Mouse (Mus musculus) kidney, embryonic 16.5 days (tissue): ENCODE data around the gene AC109138.7. TPM values are rescaled to one million over a fixed set of nuclear protein-coding genes. Genes with fewer than 3 reads are reported as not detected.
"Not testable (repeated sequence)": the region's sequence is repeated elsewhere in the genome, so short reads cannot be mapped to it uniquely, and the experiment has no call there.

Experiments
- ATAC-seq: fragments of 200-750 bp; cut with Nextera tagmentation; 2 replicates; pipeline ENCODE4 v1.8.0; 2017; ENCODE audit warnings: moderate TSS enrichment; ENCODE audit not compliant: low FRiP score, low TSS enrichment
- H3K27ac ChIP-seq: fragments of 300-500 bp; sonication (generic); 2 replicates; pipeline ENCODE4 v1.5.1; 2014; ENCODE audit warnings: low read length
- H3K27me3 ChIP-seq: fragments of 300-500 bp; sonication (generic); 2 replicates; pipeline ENCODE4 v1.6.1; 2014; ENCODE audit warnings: low read length, control low read depth, mixed read lengths; ENCODE audit not compliant: insufficient read depth
- H3K36me3 ChIP-seq: fragments of 300-500 bp; sonication (generic); 2 replicates; pipeline ENCODE4 v1.6.1; 2014; ENCODE audit warnings: low read length, control low read depth, mixed read lengths; ENCODE audit not compliant: insufficient read depth
- H3K4me1 ChIP-seq: fragments of 300-500 bp; sonication (generic); 2 replicates; pipeline ENCODE4 v1.6.1; 2014; ENCODE audit warnings: low read length, control low read depth, mixed read lengths; ENCODE audit not compliant: insufficient read depth
- H3K4me2 ChIP-seq: fragments of 300-500 bp; sonication (generic); replicated peaks from 2 replicates; pipeline ENCODE4 v1.6.1; 2014; ENCODE audit warnings: low read depth, low read length
- H3K4me3 ChIP-seq: fragments of 300-500 bp; sonication (generic); 2 replicates; pipeline ENCODE4 v1.5.1; 2014; ENCODE audit warnings: mild to moderate bottlenecking, low read length
- H3K9ac ChIP-seq: fragments of 300-500 bp; sonication (generic); replicated peaks from 2 replicates; pipeline ENCODE4 v1.6.1; 2014; ENCODE audit warnings: low read length
- H3K9me3 ChIP-seq: fragments of 300-500 bp; sonication (generic); 2 replicates; pipeline ENCODE4 v1.6.1; 2016; ENCODE audit warnings: low read length, control low read depth
- WGBS: fragments of 180-500 bp; shearing (Covaris S2); extraction: QIAGEN DNeasy Blood & Tissue Kit; methylation state at CpG from one replicate; pipeline ENCODE4 v1.1.7; 2014; 5-methylcytosine and 5-hydroxymethylcytosine counted together
- polyA plus RNA-seq: library from polyadenylated mRNA; unstranded; fragments of >200 nt; fragmentation: Nextera tagmentation; extraction: Ambion mirVana; gene quantifications from 2 replicates; pipeline ENCODE4 v1.2.1, GENCODE M21; 2015

The AC109138.7 gene
- polyA plus RNA-seq, 1 experiment from 2014 or later, result not detected

- no peak overlapping the region for H3K4me2 ChIP-seq
- H3K27me3 ChIP-seq, result no peaks in the 10 kb centered on the region
- H3K27ac ChIP-seq, result no peak overlapping the region
- no peak overlapping the region for H3K4me3 ChIP-seq
- peaks cover 11% of the 10 kb centered on the region for H3K4me1 ChIP-seq
- no peaks in the 10 kb centered on the region for H3K36me3 ChIP-seq
- H3K9ac ChIP-seq, result no peak overlapping the region
- 39% methylated on average over 8 of the region's 8 CpGs for WGBS
- H3K9me3 ChIP-seq, result no peaks in the 10 kb centered on the region; the same call in 1 of the 2 replicates
- ATAC-seq, result no peak
These were observed 26.1 kb downstream of the AC109138.7 start for GRCm38 (mm10) chr19:4240247-4240668.

- ATAC-seq, result no peak
- H3K4me2 ChIP-seq, result no peak overlapping the region
- H3K27me3 ChIP-seq, result no peaks in the 10 kb centered on the region
- H3K4me1 ChIP-seq, result peaks cover 11% of the 10 kb centered on the region
- WGBS, result 68% methylated on average over 3 of the region's 3 CpGs
- no peaks in the 10 kb centered on the region; the same call in 1 of the 2 replicates for H3K9me3 ChIP-seq
- no peak overlapping the region for H3K9ac ChIP-seq
- no peak overlapping the region for H3K4me3 ChIP-seq
- no peaks in the 10 kb centered on the region for H3K36me3 ChIP-seq
- H3K27ac ChIP-seq, result no peak overlapping the region
These were observed 28.3 kb downstream of the AC109138.7 start for GRCm38 (mm10) chr19:4242416-4242815.

- no peaks in the 10 kb centered on the region for H3K36me3 ChIP-seq
- no peak for ATAC-seq
- H3K4me3 ChIP-seq, result no peak overlapping the region
- 83% methylated on average over 6 of the region's 6 CpGs for WGBS
- H3K9ac ChIP-seq, result no peak overlapping the region
- no peak overlapping the region for H3K27ac ChIP-seq
- H3K27me3 ChIP-seq, result no peaks in the 10 kb centered on the region
- H3K4me2 ChIP-seq, result no peak overlapping the region
- H3K4me1 ChIP-seq, result peaks cover 3% of the 10 kb centered on the region
- H3K9me3 ChIP-seq, result no peaks in the 10 kb centered on the region; the same call in 1 of the 2 replicates
These were observed 30.6 kb downstream of the AC109138.7 start for GRCm38 (mm10) chr19:4244775-4245174.

- Histone ChIP-seq H3K4me3 (no peak overlapping the region), H3K27me3 (no peaks in the 10 kb centered on the region), H3K4me2 (no peak overlapping the region), H3K9ac (no peak overlapping the region), H3K4me1 (no peaks in the 10 kb centered on the region), H3K9me3 (no peaks in the 10 kb centered on the region; the same call in 1 of the 2 replicates), H3K36me3 (no peaks in the 10 kb centered on the region), H3K27ac (no peak overlapping the region)
- no peak for ATAC-seq
- WGBS, result 53% methylated on average over 1 of the region's 1 CpGs
These were observed 32.9 kb downstream of the AC109138.7 start for GRCm38 (mm10) chr19:4247010-4247409.

- H3K4me2 ChIP-seq, H3K27me3 ChIP-seq, H3K4me3 ChIP-seq, H3K4me1 ChIP-seq, H3K9ac ChIP-seq, H3K27ac ChIP-seq, H3K9me3 ChIP-seq, ATAC-seq, H3K36me3 ChIP-seq: not testable (repeated sequence)
- WGBS, result 58% methylated on average over 1 of the region's 1 CpGs
These were observed 34.5 kb downstream of the AC109138.7 start for GRCm38 (mm10) chr19:4248683-4249082.

GRCm38 (mm10) chr19:4254230-4254629 lies 40.1 kb downstream of the AC109138.7 start:
- peaks cover 14% of the 10 kb centered on the region; the same call in 1 of the 2 replicates for H3K4me1 ChIP-seq
- H3K36me3 ChIP-seq, result no peaks in the 10 kb centered on the region
- no peak for ATAC-seq
- no peak overlapping the region for H3K27ac ChIP-seq
- no peaks in the 10 kb centered on the region for H3K27me3 ChIP-seq
- H3K4me3 ChIP-seq, result no peak overlapping the region
- WGBS, result 86% methylated on average over 7 of the region's 7 CpGs
- H3K9me3 ChIP-seq, result no peaks in the 10 kb centered on the region
- no peak overlapping the region for H3K9ac ChIP-seq
- H3K4me2 ChIP-seq, result no peak overlapping the region

GRCm38 (mm10) chr19:4255583-4256162 lies 41.5 kb downstream of the AC109138.7 start:
- Histone ChIP-seq H3K4me3 (no peak overlapping the region), H3K4me2 (no peak overlapping the region), H3K9ac (no peak overlapping the region), H3K4me1 (peaks cover 14% of the 10 kb centered on the region; the same call in 1 of the 2 replicates), H3K27me3 (no peaks in the 10 kb centered on the region), H3K9me3 (no peaks in the 10 kb centered on the region), H3K36me3 (no peaks in the 10 kb centered on the region), H3K27ac (no peak overlapping the region)
- WGBS, result 75% methylated on average over 11 of the region's 11 CpGs
- no peak for ATAC-seq

GRCm38 (mm10) chr19:4257216-4257896 lies 43.2 kb downstream of the AC109138.7 start:
- no peaks in the 10 kb centered on the region for H3K36me3 ChIP-seq
- WGBS, result under 1% methylated on average over 41 of the region's 41 CpGs
- peak; percentile 95 for ATAC-seq

GRCm38 (mm10) chr19:4257897-4258252 lies 43.7 kb downstream of the AC109138.7 start:
- Histone ChIP-seq H3K9me3 (no peaks in the 10 kb centered on the region), H3K4me3 (peak overlapping the region; percentile 76), H3K27me3 (no peaks in the 10 kb centered on the region), H3K4me1 (peaks cover 14% of the 10 kb centered on the region; the same call in 1 of the 2 replicates), H3K9ac (peak overlapping the region; percentile 74), H3K36me3 (no peaks in the 10 kb centered on the region), H3K27ac (0 out of 2 replicates have a peak overlapping the region, but pooled peaks have one; percentile 27), H3K4me2 (peak overlapping the region; percentile 94)
- peak; percentile 17; the same call in 1 of the 2 replicates for ATAC-seq
- WGBS, result 19% methylated on average over 12 of the region's 12 CpGs

More at GRCm38 (mm10) chr19:4257216-4257896, 43.2 kb downstream of the AC109138.7 start:
- Histone ChIP-seq H3K4me1 (peaks cover 14% of the 10 kb centered on the region; the same call in 1 of the 2 replicates), H3K27ac (0 out of 2 replicates have a peak overlapping the region, but pooled peaks have one; percentile 27), H3K4me3 (peak overlapping the region; percentile 76), H3K9ac (peak overlapping the region; percentile 74), H3K27me3 (no peaks in the 10 kb centered on the region), H3K9me3 (no peaks in the 10 kb centered on the region), H3K4me2 (peak overlapping the region; percentile 94)
